Mouse (Mus musculus): ENCODE measurements at regions not wholly inside any gene's neighbourhood (a gene's known extent, or its start where the extent isn't known, plus 50 kb on each side); places are given as distances from the start of the nearest gene placed in this dataset.

- H3K27me3 ChIP-seq (ENCODE audit: control insufficient read depth, insufficient read depth, low read length), result no peaks in the 10 kb centered on the region
- WGBS, result 88% methylated on average over 11 of the region's 11 CpGs
- DNase-seq (ENCODE audit: low spot score), result no peak
These were observed 402.2 kb upstream of the Smc2 start for GRCm38 (mm10) chr4:52036765-52037353.

GRCm38 (mm10) chr4:52043404-52043803 lies 395.6 kb upstream of the Smc2 start:
- Histone ChIP-seq H3K9me3 (replicated peaks; ENCODE audit: control insufficient read depth, low read length) (no peaks in the 10 kb centered on the region), H3K4me2 (ENCODE audit: low read depth, low read length) (no peak overlapping the region), H3K27me3 (ENCODE audit: control insufficient read depth, insufficient read depth, low read length) (no peaks in the 10 kb centered on the region), H3K4me3 (ENCODE audit: low read depth, low read length) (no peak overlapping the region), H3K4me1 (ENCODE audit: control insufficient read depth, insufficient read depth, low read length) (no peaks in the 10 kb centered on the region), H3K27ac (replicated peaks; ENCODE audit: low read depth, low read length) (no peak overlapping the region), H3K36me3 (replicated peaks; ENCODE audit: control insufficient read depth, insufficient read depth, low read depth, low read length) (no peaks in the 10 kb centered on the region), H3K9ac (replicated peaks; ENCODE audit: low read length) (no peak overlapping the region)
- DNase-seq (ENCODE audit: low spot score), result no peak
- 100% methylated on average over 1 of the region's 1 CpGs for WGBS
- ATAC-seq (replicated peaks; ENCODE audit: insufficient number of reproducible peaks, low FRiP score, low TSS enrichment, low read depth), result no peak

More at GRCm38 (mm10) chr4:52036765-52037353, 402.2 kb upstream of the Smc2 start:
- H3K27ac ChIP-seq (replicated peaks; ENCODE audit: low read depth, low read length), result no peak overlapping the region
- no peaks in the 10 kb centered on the region for H3K36me3 ChIP-seq (replicated peaks; ENCODE audit: control insufficient read depth, insufficient read depth, low read depth, low read length)
- H3K4me1 ChIP-seq (ENCODE audit: control insufficient read depth, insufficient read depth, low read length), result no peaks in the 10 kb centered on the region
- no peak for ATAC-seq (replicated peaks; ENCODE audit: insufficient number of reproducible peaks, low FRiP score, low TSS enrichment, low read depth)
- no peaks in the 10 kb centered on the region for H3K9me3 ChIP-seq (replicated peaks; ENCODE audit: control insufficient read depth, low read length)
- no peak overlapping the region for H3K9ac ChIP-seq (replicated peaks; ENCODE audit: low read length)
- H3K4me2 ChIP-seq (ENCODE audit: low read depth, low read length), result no peak overlapping the region
- no peak overlapping the region for H3K4me3 ChIP-seq (ENCODE audit: low read depth, low read length)

GRCm38 (mm10) chr4:52050948-52051347 lies 388.1 kb upstream of the Smc2 start:
- ATAC-seq (replicated peaks; ENCODE audit: insufficient number of reproducible peaks, low FRiP score, low TSS enrichment, low read depth) (no peak), DNase-seq (ENCODE audit: low spot score) (no peak)
- H3K4me3 ChIP-seq (ENCODE audit: low read depth, low read length), result no peak overlapping the region
- 82% methylated on average over 4 of the region's 4 CpGs for WGBS
- H3K27me3 ChIP-seq (ENCODE audit: control insufficient read depth, insufficient read depth, low read length), result no peaks in the 10 kb centered on the region
- H3K27ac ChIP-seq (replicated peaks; ENCODE audit: low read depth, low read length), result no peak overlapping the region
- H3K9me3 ChIP-seq (replicated peaks; ENCODE audit: control insufficient read depth, low read length), result no peaks in the 10 kb centered on the region
- no peak overlapping the region for H3K9ac ChIP-seq (replicated peaks; ENCODE audit: low read length)
- no peaks in the 10 kb centered on the region for H3K4me1 ChIP-seq (ENCODE audit: control insufficient read depth, insufficient read depth, low read length)
- H3K36me3 ChIP-seq (replicated peaks; ENCODE audit: control insufficient read depth, insufficient read depth, low read depth, low read length), result no peaks in the 10 kb centered on the region
- H3K4me2 ChIP-seq (ENCODE audit: low read depth, low read length), result no peak overlapping the region

- ATAC-seq (replicated peaks; ENCODE audit: insufficient number of reproducible peaks, low FRiP score, low TSS enrichment, low read depth) (no peak), DNase-seq (ENCODE audit: low spot score) (no peak)
- Histone ChIP-seq H3K36me3 (replicated peaks; ENCODE audit: control insufficient read depth, insufficient read depth, low read depth, low read length) (no peaks in the 10 kb centered on the region), H3K27ac (replicated peaks; ENCODE audit: low read depth, low read length) (no peak overlapping the region), H3K9ac (replicated peaks; ENCODE audit: low read length) (no peak overlapping the region), H3K4me1 (ENCODE audit: control insufficient read depth, insufficient read depth, low read length) (no peaks in the 10 kb centered on the region), H3K4me2 (ENCODE audit: low read depth, low read length) (no peak overlapping the region), H3K27me3 (ENCODE audit: control insufficient read depth, insufficient read depth, low read length) (no peaks in the 10 kb centered on the region), H3K4me3 (ENCODE audit: low read depth, low read length) (no peak overlapping the region), H3K9me3 (replicated peaks; ENCODE audit: control insufficient read depth, low read length) (no peaks in the 10 kb centered on the region)
These were observed 383.0 kb upstream of the Smc2 start for GRCm38 (mm10) chr4:52056031-52056430.

- Histone ChIP-seq H3K9ac (replicated peaks; ENCODE audit: low read length) (no peak overlapping the region), H3K4me1 (ENCODE audit: control insufficient read depth, insufficient read depth, low read length) (no peaks in the 10 kb centered on the region), H3K9me3 (replicated peaks; ENCODE audit: control insufficient read depth, low read length) (no peaks in the 10 kb centered on the region), H3K27me3 (ENCODE audit: control insufficient read depth, insufficient read depth, low read length) (no peaks in the 10 kb centered on the region), H3K4me3 (ENCODE audit: low read depth, low read length) (no peak overlapping the region), H3K4me2 (ENCODE audit: low read depth, low read length) (no peak overlapping the region), H3K27ac (replicated peaks; ENCODE audit: low read depth, low read length) (no peak overlapping the region), H3K36me3 (replicated peaks; ENCODE audit: control insufficient read depth, insufficient read depth, low read depth, low read length) (no peaks in the 10 kb centered on the region)
- WGBS, result 77% methylated on average over 3 of the region's 3 CpGs
- ATAC-seq (replicated peaks; ENCODE audit: insufficient number of reproducible peaks, low FRiP score, low TSS enrichment, low read depth) (no peak), DNase-seq (ENCODE audit: low spot score) (no peak)
These were observed 379.0 kb upstream of the Smc2 start for GRCm38 (mm10) chr4:52060031-52060430.

- no peak overlapping the region for H3K9ac ChIP-seq (replicated peaks; ENCODE audit: low read length)
- no peaks in the 10 kb centered on the region for H3K9me3 ChIP-seq (replicated peaks; ENCODE audit: control insufficient read depth, low read length)
- H3K4me2 ChIP-seq (ENCODE audit: low read depth, low read length), result no peak overlapping the region
- H3K27ac ChIP-seq (replicated peaks; ENCODE audit: low read depth, low read length), result no peak overlapping the region
- ATAC-seq (replicated peaks; ENCODE audit: insufficient number of reproducible peaks, low FRiP score, low TSS enrichment, low read depth) (no peak), DNase-seq (ENCODE audit: low spot score) (peak; percentile 17)
- 60% methylated on average over 3 of the region's 3 CpGs for WGBS
- no peaks in the 10 kb centered on the region for H3K36me3 ChIP-seq (replicated peaks; ENCODE audit: control insufficient read depth, insufficient read depth, low read depth, low read length)
- H3K27me3 ChIP-seq (ENCODE audit: control insufficient read depth, insufficient read depth, low read length), result no peaks in the 10 kb centered on the region
- no peaks in the 10 kb centered on the region for H3K4me1 ChIP-seq (ENCODE audit: control insufficient read depth, insufficient read depth, low read length)
- no peak overlapping the region for H3K4me3 ChIP-seq (ENCODE audit: low read depth, low read length)
These were observed 339.9 kb upstream of the Smc2 start for GRCm38 (mm10) chr4:52099187-52099586.

GRCm38 (mm10) chr4:52105887-52106286 lies 333.2 kb upstream of the Smc2 start:
- no peaks in the 10 kb centered on the region for H3K27me3 ChIP-seq (ENCODE audit: control insufficient read depth, insufficient read depth, low read length)
- no peak overlapping the region for H3K4me3 ChIP-seq (ENCODE audit: low read depth, low read length)
- 85% methylated on average over 12 of the region's 12 CpGs for WGBS
- no peak overlapping the region for H3K9ac ChIP-seq (replicated peaks; ENCODE audit: low read length)
- no peaks in the 10 kb centered on the region for H3K4me1 ChIP-seq (ENCODE audit: control insufficient read depth, insufficient read depth, low read length)
- H3K27ac ChIP-seq (replicated peaks; ENCODE audit: low read depth, low read length), result no peak overlapping the region
- DNase-seq (ENCODE audit: low spot score), result no peak
- ATAC-seq (replicated peaks; ENCODE audit: insufficient number of reproducible peaks, low FRiP score, low TSS enrichment, low read depth), result no peak
- no peak overlapping the region for H3K4me2 ChIP-seq (ENCODE audit: low read depth, low read length)
- no peaks in the 10 kb centered on the region for H3K36me3 ChIP-seq (replicated peaks; ENCODE audit: control insufficient read depth, insufficient read depth, low read depth, low read length)
- H3K9me3 ChIP-seq (replicated peaks; ENCODE audit: control insufficient read depth, low read length), result no peaks in the 10 kb centered on the region

GRCm38 (mm10) chr4:52117765-52118290 lies 321.2 kb upstream of the Smc2 start:
- Histone ChIP-seq H3K4me2 (ENCODE audit: low read depth, low read length) (no peak overlapping the region), H3K36me3 (replicated peaks; ENCODE audit: control insufficient read depth, insufficient read depth, low read depth, low read length) (no peaks in the 10 kb centered on the region), H3K27ac (replicated peaks; ENCODE audit: low read depth, low read length) (no peak overlapping the region), H3K4me1 (ENCODE audit: control insufficient read depth, insufficient read depth, low read length) (no peaks in the 10 kb centered on the region), H3K9ac (replicated peaks; ENCODE audit: low read length) (no peak overlapping the region), H3K27me3 (ENCODE audit: control insufficient read depth, insufficient read depth, low read length) (no peaks in the 10 kb centered on the region), H3K4me3 (ENCODE audit: low read depth, low read length) (no peak overlapping the region), H3K9me3 (replicated peaks; ENCODE audit: control insufficient read depth, low read length) (no peaks in the 10 kb centered on the region)
- WGBS, result 84% methylated on average over 4 of the region's 4 CpGs
- DNase-seq (ENCODE audit: low spot score) (no peak), ATAC-seq (replicated peaks; ENCODE audit: insufficient number of reproducible peaks, low FRiP score, low TSS enrichment, low read depth) (no peak)
